Mouse (Mus musculus): ENCODE data around the gene Eloa.
"Not testable (repeated sequence)": the region's sequence is repeated elsewhere in the genome, so short reads cannot be mapped to it uniquely, and the experiment has no call there.

Eloa gene

GRCm38 (mm10) chr4:136021549-136022047 lies at the start of gene Eloa:
Eloa (minus strand) TSS chr4:136021763.
- DNase-seq: peak; percentile 100

- DNase-seq: peak; percentile 84
These were observed 49.7 kb upstream of the Eloa start for GRCm38 (mm10) chr4:136071178-136071714.

GRCm38 (mm10) chr4:136070592-136070991 lies 49.0 kb upstream of the Eloa start:
- no peak for DNase-seq

GRCm38 (mm10) chr4:136069954-136070353 lies 48.4 kb upstream of the Eloa start:
- peak; percentile 90 for DNase-seq

GRCm38 (mm10) chr4:136069313-136069712 lies 47.8 kb upstream of the Eloa start:
- DNase-seq: no peak

GRCm38 (mm10) chr4:136063143-136063542 lies 41.6 kb upstream of the Eloa start:
- DNase-seq: no peak

- DNase-seq: not testable (repeated sequence)
These were observed 38.4 kb upstream of the Eloa start for GRCm38 (mm10) chr4:136059800-136060488.

- no peak for DNase-seq
These were observed 36.4 kb upstream of the Eloa start for GRCm38 (mm10) chr4:136057916-136058315.

GRCm38 (mm10) chr4:136056030-136056429 lies 34.5 kb upstream of the Eloa start:
- DNase-seq: no peak

- DNase-seq: no peak
These were observed 32.3 kb upstream of the Eloa start for GRCm38 (mm10) chr4:136053843-136054242.

GRCm38 (mm10) chr4:136053247-136053596 lies 31.7 kb upstream of the Eloa start, which contains the start of gene Rpl11:
Rpl11 (minus strand) TSS chr4:136053428.
- DNase-seq: peak; percentile 96

GRCm38 (mm10) chr4:136052534-136053246 lies 31.1 kb upstream of the Eloa start:
- DNase-seq: peak; percentile 76

GRCm38 (mm10) chr4:136052060-136052459 lies 30.5 kb upstream of the Eloa start:
- DNase-seq: no peak

GRCm38 (mm10) chr4:136050226-136050625 lies 28.7 kb upstream of the Eloa start:
- DNase-seq: no peak

- no peak for DNase-seq
These were observed 26.9 kb upstream of the Eloa start for GRCm38 (mm10) chr4:136048291-136049032.

- DNase-seq: no peak
These were observed 26.1 kb upstream of the Eloa start for GRCm38 (mm10) chr4:136047626-136048025.

- no peak for DNase-seq
These were observed 25.3 kb upstream of the Eloa start for GRCm38 (mm10) chr4:136046888-136047287.

GRCm38 (mm10) chr4:136045091-136045490 lies 23.5 kb upstream of the Eloa start:
- no peak for DNase-seq

- no peak for DNase-seq
These were observed 22.3 kb upstream of the Eloa start for GRCm38 (mm10) chr4:136043784-136044400.

GRCm38 (mm10) chr4:136035078-136035477 lies 13.5 kb upstream of the Eloa start:
- no peak for DNase-seq

- DNase-seq: no peak
These were observed 11.7 kb upstream of the Eloa start for GRCm38 (mm10) chr4:136033231-136033630.
